Mouse (Mus musculus): Measurements from ENCODE around the gene Gm128. TPM values are rescaled to one million over a fixed set of nuclear protein-coding genes. Genes with fewer than 3 reads are reported as not detected.

Gm128 gene
- under 1 TPM; 0.20 to 0.36 TPM for total RNA-seq (2023)

DNA sequence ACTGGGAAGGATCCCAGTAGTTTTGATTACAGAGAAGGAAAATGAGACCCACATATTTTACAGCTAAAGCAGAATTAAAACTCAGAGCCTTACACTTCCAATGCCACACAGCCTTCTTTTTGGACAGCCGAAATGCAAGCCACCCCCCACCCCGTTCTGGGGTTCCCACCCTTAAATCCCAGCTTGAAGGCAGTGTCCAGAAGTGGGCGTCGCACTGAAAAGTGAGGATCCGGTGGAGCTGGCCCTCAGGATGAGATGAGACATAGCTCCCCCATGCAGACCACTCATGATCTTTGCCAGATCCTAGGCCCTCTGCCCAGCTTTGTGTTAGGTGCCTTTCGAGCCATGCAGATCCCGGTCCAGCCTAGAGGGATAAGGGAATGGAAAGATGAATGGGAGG is at the start of gene Gm128:
TSS of gene Gm128 (minus strand) at position 101 of the 400 bp plus-strand sequence.

DNA sequence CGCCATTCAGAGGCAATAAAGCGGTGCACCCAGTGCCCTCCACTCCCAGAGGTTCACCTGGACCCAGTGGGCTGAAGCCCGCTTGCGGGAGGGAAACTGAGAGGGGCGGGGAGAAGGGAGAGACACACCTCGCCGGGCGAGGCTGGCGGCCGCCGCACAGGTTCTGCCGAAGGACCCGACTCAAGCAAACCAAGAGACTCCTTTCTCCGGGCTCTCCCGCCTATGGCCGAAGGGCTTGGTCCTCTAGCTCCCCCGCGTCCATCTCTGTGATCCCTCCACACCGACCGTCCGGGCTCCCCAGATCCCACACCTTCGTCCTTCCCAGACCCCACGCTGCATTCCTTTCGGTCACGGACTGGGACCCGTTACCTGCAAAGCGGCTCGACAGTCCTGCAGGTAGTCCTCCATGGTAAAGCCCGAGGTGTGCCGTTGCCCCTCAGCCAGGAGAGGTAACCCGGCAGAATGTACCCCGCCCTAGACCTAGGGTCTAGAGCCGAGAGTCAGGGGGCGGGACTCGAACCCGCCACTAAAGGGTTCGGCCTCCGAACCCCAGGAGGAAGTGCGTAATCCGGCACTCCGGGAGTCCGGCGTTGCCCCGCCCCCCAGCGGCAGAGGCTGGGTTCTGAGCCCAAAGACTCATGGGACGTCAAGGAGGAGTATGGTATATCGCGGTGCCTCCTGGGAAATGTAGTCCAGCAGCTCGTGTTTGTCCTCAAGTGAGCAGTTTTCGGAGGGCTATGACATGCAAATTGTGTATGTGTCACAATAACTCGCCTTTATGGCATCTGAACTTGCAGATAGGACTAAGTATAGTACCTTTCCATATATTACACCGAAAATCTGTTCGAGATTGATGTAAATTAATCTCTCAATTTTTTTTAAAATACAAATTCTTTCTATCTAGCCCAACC is 40.1 kb upstream of the Gm128 start, which contains the start of the genes Mindy1 and Prune1:
TSS of gene Mindy1 (plus strand) at position 130 of the 911 bp plus-strand sequence.
TSS of gene Prune1 (minus strand) at position 861 of the 911 bp plus-strand sequence.

DNA sequence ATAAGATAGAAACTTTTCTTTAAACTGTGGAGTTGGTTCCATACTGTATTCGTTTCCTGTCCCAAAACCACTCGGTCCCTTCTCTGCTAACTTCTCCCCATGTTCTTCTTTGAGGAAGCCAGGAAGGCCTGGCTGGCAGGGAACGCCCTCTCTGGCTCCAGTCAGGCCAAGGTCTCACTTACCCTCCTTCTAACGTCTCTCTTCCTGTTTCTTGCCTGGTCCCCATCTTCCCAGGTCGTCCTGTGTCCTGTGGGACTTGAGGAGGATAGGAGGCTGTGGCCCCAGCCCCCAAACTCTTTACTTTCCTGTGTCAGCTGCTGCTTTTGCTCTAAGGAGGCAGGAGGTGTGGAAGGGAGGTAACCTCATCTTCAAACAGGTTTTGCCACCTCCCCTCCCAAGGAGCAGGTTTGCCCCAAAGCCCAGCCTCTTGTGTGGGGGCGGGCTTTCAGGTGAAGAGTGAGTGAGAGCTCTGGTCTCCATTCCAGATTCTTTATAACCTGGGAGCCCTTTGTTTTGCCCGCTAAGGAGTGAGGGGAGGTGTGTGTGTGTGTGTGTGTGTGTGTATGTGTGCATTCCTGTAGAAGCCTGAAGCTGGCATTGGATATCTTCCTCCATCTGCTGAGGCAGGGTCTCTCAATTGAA is 9.5 kb upstream of the Gm128 start, which contains the start of gene Bnipl:
TSS of gene Bnipl (minus strand) at position 411 of the 642 bp plus-strand sequence.

DNA sequence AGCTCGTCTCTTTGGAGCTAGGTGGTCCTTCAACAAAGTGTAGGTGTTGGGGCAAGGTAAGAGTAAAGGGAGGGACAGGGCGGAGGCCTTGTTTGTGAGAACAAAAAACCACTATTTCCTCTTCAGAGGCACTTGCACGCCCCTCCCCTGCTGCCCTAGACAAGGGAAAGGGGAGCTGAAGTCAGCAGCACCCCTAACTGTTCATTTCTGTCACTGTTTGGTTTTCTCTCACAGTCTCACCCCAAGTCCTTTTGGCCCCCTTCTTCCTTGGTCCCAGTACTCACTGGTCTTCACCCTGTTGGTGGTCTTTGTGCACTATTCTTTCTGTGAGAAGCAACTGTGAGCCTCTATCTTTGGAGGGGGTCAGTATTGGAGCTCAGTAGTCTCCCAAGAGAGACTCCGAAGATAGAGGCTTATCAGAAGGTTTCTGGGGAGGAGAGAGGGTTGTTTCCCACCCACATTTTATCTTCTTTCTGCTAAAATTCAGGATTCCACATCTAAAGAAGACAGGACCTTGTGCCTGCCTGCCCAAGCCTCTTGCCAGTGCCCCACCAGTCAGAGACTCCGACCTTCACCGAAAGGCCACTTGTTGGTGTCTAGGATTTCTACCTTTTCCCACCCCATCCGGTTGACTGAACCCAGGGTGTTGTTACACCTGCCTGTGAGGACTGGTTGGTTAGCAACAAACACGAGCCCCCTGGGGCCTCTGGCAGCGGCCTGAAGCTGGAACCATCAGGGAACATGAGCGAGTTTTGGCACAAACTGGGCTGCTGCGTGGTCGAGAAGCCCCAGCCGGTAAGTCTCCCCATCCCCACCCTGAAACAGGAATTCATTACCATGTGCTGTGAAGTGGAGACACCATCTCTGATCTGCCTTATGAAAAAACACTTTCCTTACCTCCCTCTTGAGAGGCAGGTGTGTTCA is 9.8 kb downstream of the Gm128 start, which contains the start of gene Mllt11:
TSS of gene Mllt11 (minus strand) at position 874 of the 924 bp plus-strand sequence.

DNA sequence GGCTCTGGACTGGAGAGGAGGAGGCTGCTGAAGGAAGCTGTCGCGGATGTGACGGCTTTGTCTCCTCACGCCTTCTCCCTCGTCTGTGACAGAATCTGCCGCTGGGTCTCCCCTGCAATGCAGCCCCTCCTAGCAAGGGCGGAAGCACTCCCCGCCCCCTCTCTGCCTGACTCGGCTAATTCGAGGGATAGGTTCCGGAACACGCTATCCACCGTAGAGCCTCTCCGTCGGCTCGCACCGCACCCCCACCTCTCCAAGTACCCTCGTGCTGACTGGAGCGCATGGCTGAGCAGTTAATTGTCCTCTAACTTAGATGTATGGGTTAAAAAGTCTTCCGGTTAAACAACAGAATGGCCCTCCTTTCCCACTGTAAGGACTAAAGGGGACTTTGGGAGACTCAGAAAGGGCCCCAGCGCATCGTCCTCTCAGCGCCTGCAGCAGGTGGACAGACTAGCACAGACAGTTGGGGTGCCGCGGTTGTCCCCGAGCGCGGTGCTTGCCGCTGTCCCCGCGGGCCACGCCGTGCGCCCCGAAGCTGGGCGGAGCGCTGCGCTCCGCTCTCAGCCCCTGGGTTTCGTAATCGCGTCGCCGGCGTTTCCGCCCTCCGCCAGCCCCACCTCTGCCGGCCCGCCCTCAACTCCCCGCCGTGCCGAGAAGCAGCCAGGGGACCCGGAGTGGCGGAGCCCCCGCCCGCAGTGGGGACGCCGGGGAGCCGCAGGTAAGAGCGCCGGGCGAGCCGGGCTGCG is 13.1 kb downstream of the Gm128 start, which contains the start of gene Cdc42se1:
TSS of gene Cdc42se1 (plus strand) at position 585 of the 746 bp plus-strand sequence.

DNA sequence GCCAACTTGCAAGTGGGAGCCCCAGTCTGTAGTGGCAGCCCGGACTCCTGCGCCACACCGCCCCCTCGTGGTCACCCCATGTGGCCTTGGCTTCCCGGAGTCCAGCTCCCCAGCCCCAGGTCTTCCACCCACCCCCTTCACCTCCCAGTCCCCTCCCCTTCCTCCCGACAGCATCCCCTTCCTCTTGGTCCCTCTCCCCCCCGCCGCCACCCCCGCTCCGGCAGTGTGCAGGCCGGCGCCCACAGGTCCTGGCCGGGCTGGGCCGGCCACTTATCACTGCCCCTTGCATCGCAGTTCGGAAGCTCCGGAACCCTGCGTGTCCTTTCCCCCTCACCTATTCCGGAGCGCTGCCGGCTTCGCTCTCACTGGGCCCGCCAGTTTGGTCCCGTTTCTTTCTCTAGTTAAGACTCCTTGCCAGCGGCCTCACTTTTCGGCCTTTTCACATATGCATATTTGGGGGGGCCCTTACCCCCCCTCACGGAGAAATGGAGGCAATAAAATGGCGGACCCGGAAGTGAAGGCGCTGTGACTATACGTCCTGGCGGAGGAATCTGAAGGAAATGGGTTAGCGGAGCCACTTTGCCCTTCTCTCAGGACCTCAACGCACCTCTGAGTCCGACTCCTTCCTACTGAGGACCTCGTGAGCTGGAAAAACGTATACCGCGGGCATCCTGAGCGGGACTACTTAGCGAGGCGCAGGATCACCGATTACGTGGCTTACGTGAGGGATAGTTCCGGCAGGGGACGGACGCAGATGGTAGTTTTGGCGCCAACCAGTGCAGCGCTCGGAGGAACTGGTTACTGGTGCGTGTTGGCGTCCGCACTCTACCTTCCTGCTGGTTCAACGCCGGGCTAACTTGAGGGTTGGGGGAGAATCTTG is 23.9 kb downstream of the Gm128 start, which contains the start of gene Gabpb2:
TSS of gene Gabpb2 (minus strand) at position 662 of the 880 bp plus-strand sequence.

Other genes starting within 250 kb of the Gm128 start
- 10 to 100 TPM; 52.3 to 57.1 TPM for gene Zfp687, start 226.2 kb downstream of the Gm128 start, total RNA-seq (2023)
- 10 to 100 TPM; 87.5 to 94.1 TPM for gene Psmd4, start 199.0 kb downstream of the Gm128 start, total RNA-seq (2023)
- 10 to 100 TPM; 24.1 to 25.7 TPM for gene Pip5k1a, start 134.7 kb downstream of the Gm128 start, total RNA-seq (2023)
- 10 to 100 TPM; 31.7 to 35.6 TPM for gene Vps72, start 130.6 kb downstream of the Gm128 start, total RNA-seq (2023)
- gene Tmod4, start 117.1 kb downstream of the Gm128 start, total RNA-seq (2023): 1 to 10 TPM in 1 of 2 experiments, under 1 TPM in 1; 0.91 to 1.3 TPM
- gene Scnm1, start 107.6 kb downstream of the Gm128 start, total RNA-seq (2023): 10 to 100 TPM; 40.4 to 48.0 TPM
- 1 to 10 TPM; 2.0 to 2.4 TPM for gene Lysmd1, start 107.5 kb downstream of the Gm128 start, total RNA-seq (2023)
- 10 to 100 TPM; 91.8 to 96.8 TPM for gene Tnfaip8l2, start 99.2 kb downstream of the Gm128 start, total RNA-seq (2023)
- under 1 TPM; 0.26 to 0.33 TPM for gene Sema6c, start 81.1 kb downstream of the Gm128 start, total RNA-seq (2023)
- 10 to 100 TPM; 39.2 to 39.9 TPM for gene Gabpb2, start 23.7 kb downstream of the Gm128 start, total RNA-seq (2023)
- gene Cdc42se1, start 12.9 kb downstream of the Gm128 start, total RNA-seq (2023): 100 to 1,000 TPM; 255 TPM
- gene Mllt11, start 9.4 kb downstream of the Gm128 start, total RNA-seq (2023): 1 to 10 TPM; 1.1 to 2.4 TPM
- gene Bnipl, start 9.6 kb upstream of the Gm128 start, total RNA-seq (2023): not detected
- 100 to 1,000 TPM; 157 to 168 TPM for gene Mindy1, start 39.7 kb upstream of the Gm128 start, total RNA-seq (2023)
- 10 to 100 TPM; 21.7 to 23.4 TPM for gene Prune1, start 40.5 kb upstream of the Gm128 start, total RNA-seq (2023)
- 1 to 10 TPM; 1.9 to 2.5 TPM for gene Anxa9, start 65.6 kb upstream of the Gm128 start, total RNA-seq (2023)
- gene Cers2, start 73.2 kb upstream of the Gm128 start, total RNA-seq (2023): 100 to 1,000 TPM; 132 to 151 TPM
- gene Setdb1, start 115.6 kb upstream of the Gm128 start, total RNA-seq (2023): 10 to 100 TPM; 20.7 to 21.6 TPM
- not detected for gene 4930558C23Rik, start 161.2 kb upstream of the Gm128 start, total RNA-seq (2023)
- 10 to 100 TPM; 53.6 to 54.3 TPM for gene Arnt, start 192.8 kb upstream of the Gm128 start, total RNA-seq (2023)